Mouse (Mus musculus) heart, adult 8-10 months (tissue): ENCODE measurements at regions not wholly inside any gene's neighbourhood (a gene's known extent, or its start where the extent isn't known, plus 50 kb on each side); places are given as distances from the start of the nearest gene placed in this dataset.

Experiments
- DNase-seq: peaks from one replicate; pipeline ENCODE4 v3.0.0; 2022; ENCODE audit warnings: low spot score

GRCm38 (mm10) chr1:89288921-89289320 is 165.7 kb upstream of the Agap1 start:
- DNase-seq, result no peak

- DNase-seq, result no peak
These were observed 157.9 kb upstream of the Agap1 start for GRCm38 (mm10) chr1:89296691-89297090.

- DNase-seq, result no peak
These were observed 156.8 kb upstream of the Agap1 start for GRCm38 (mm10) chr1:89297766-89298165.

GRCm38 (mm10) chr1:89301151-89301550 is 153.5 kb upstream of the Agap1 start:
- no peak for DNase-seq

- DNase-seq, result peak; percentile 12
These were observed 152.1 kb upstream of the Agap1 start for GRCm38 (mm10) chr1:89302368-89302951.

DNA sequence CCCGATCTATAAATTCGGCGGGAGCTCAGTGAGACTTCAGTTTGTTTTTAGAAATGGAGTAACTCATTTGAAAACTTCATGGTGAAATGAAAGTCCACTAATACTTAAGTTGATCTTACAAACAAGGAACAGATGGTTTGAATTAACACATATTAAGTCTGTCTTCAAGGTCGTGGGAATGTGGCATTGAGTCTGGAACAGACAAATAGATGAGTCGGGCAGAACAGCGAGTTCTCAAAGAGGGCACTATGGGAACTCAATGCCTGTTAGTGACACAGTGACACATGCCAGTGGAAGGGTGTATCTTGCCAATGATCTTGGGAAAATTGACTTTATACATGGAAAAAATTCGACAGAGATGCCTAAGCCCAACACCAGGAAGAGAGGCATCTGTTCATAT is 149.4 kb upstream of the Agap1 start:
- DNase-seq, result no peak

DNA sequence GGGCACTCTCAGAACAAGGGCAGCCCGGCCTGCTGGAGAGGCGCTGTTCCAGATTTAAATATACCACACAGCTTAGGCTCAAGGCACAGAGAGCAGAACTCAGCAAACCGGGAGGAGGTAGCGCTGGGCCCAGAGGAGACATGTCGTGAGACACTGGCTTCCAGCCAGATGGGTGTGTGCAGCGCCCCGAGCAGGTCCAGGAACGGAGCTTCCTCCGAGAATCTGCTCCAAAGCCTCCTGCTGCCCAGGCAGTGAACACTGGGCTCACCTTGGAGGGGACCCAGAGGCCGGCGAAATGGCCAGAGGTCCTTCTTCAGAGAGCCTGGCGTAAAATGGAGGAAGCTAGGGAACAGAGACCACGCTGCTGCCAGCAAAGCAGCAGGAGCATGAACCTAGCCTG is 145.8 kb upstream of the Agap1 start:
- DNase-seq, result peak; percentile 41

GRCm38 (mm10) chr1:89313064-89313463 is 141.5 kb upstream of the Agap1 start:
- no peak for DNase-seq

DNA sequence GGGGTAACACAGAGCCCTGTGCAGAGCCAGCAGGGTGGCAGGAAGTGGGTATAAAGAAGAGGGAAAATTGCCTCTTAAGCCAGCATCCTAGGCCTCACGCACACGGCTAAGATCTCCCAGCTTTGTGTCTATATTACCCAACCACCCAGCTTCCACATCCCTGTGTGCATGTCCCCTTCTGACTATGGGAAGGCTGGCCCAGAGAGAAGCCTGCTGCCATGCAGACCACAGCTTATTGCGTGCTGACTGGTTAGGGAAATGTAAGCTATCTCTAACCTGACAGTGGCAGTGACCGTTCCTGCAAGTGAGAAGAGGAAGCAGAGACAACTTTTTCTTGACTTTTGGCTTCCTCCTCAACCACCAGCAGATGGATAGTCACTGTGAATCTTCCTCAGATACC is 136.7 kb upstream of the Agap1 start:
- DNase-seq, result no peak

- no peak for DNase-seq
These were observed 135.9 kb upstream of the Agap1 start for GRCm38 (mm10) chr1:89318663-89319062.

DNA sequence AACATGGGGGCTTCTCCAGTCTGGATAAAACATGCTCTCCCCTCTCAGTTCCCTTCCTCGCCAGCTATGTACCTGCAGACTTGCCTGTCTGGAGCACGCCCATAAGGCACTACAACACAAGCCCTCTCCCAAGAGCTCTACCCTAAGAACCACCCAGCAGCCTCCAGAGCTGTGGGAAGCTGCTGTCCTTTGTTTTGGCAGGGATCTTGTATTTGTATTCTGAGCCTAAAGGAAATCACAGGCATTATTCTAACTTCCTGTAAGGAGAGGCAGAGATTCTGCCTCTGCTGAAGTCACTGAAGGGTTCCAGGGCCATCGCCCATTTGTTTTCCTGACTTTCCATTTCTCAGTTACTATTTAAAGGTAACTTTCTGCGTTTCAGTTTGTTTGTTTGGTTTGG is 132.0 kb upstream of the Agap1 start:
- peak; percentile 51 for DNase-seq

- peak; percentile 53 for DNase-seq
These were observed 131.5 kb upstream of the Agap1 start for GRCm38 (mm10) chr1:89323091-89323490.

DNA sequence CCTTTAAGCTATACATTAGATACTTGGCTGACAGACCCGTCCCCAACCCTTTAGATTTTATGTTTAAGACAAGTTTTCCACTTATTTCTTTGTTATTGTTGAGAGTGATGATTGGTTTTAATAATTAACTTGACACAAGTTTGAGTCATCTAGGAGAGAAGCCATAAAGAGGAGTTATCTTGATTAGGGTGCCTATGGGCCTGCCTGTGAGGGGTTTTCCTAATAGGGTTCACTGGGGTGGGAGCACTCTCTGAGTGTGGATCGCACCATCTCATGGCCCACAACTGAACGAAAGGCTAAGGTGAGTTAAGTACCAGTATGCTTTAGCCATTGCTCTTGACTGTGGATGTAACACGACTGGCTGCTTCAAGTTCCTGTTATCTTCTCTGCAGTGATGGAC is 123.3 kb upstream of the Agap1 start:
- no peak for DNase-seq

GRCm38 (mm10) chr1:89332676-89333075 is 121.9 kb upstream of the Agap1 start:
- DNase-seq, result no peak

DNA sequence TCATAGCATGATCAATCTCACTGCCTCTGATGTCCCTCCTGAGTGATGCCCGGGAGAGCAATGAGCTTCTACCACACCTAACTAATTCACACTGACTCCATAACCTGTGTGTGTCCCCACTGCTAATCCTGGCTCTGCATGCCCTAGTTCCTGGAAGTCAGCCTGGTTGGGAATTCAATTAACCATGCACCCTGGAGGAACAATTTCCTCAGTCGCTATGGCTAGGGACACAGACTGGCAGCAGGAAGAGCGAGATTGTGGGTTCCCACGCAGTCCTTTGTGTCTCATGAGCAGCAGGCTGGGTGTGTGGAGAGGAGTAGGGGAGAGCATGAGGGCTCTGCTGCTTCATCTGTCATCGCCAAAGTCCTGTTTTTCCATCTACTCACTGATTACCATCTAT is 116.7 kb upstream of the Agap1 start:
- no peak for DNase-seq

- no peak for DNase-seq
These were observed 111.8 kb upstream of the Agap1 start for GRCm38 (mm10) chr1:89342794-89343193.

GRCm38 (mm10) chr1:89344546-89344945 is 110.1 kb upstream of the Agap1 start:
- DNase-seq, result peak; percentile 19

DNA sequence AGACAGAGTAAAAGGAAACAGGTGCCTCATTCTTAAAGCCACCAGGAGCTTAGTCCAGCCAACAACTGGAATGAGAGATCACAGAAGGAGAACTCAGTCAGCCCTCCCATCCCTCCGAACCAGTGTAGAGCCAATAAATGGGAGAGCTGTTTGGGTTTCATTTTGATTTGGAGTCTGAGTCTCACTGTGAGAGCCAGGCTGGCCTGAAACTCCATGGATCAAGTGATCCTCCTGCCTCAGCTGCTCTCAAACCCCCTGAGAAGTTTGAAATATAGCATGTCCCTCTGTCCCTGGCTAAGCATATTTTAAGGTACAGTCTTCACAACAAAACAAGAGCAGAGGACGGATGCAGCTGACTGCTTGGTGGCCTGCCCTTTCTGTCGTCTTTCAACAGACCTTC is 107.3 kb upstream of the Agap1 start:
- no peak for DNase-seq

DNA sequence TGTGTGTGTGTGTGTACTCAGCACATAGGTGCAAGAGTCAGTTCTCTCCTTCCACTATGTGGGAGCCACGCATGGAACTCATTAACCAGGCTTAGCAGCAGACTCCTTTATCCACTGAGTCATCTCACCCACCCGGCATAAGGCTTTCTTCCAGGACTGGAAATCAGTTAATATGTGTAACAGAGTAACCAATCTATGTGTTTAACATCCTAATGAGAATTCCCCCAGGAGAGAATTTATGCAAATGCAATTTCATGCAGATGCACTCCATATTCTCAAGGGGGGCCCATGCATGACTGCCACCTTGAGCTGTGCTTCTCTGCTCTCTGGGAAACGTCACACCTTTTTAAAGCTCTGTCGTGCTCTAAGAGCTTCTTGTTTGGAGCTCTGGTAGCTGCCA is 101.7 kb upstream of the Agap1 start:
- DNase-seq, result no peak

GRCm38 (mm10) chr1:89359257-89359656 is 95.3 kb upstream of the Agap1 start:
- DNase-seq, result no peak

GRCm38 (mm10) chr1:89364547-89365305 is 89.9 kb upstream of the Agap1 start:
- no peak for DNase-seq

DNA sequence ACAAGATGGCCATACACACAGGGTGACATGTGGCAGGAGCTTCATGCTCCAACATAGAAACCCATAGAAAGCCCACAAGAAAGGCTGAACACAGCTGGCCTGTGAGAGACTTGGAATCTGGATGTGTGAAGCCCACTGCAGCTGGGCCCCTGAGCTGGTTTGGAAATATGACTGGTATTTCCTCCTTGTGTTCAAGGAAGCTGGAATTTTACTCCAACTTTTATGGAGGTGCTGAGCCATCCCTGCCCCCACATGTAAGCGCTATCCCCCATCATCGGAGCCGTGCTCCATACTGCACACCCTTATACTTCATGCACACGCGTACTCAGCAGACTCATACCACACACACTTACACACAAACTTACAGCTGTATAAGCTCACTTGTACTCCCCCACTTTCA is 87.7 kb upstream of the Agap1 start:
- DNase-seq, result no peak

- no peak for DNase-seq
These were observed 80.8 kb upstream of the Agap1 start for GRCm38 (mm10) chr1:89373806-89374205.

- no peak for DNase-seq
These were observed 80.3 kb upstream of the Agap1 start for GRCm38 (mm10) chr1:89374271-89374670.
